Mouse (Mus musculus) cortical plate, adult 2 months (tissue): ENCODE measurements at regions not wholly inside any gene's neighbourhood (a gene's known extent, or its start where the extent isn't known, plus 50 kb on each side); places are given as distances from the start of the nearest gene placed in this dataset.

Source experiments
- H3K27ac ChIP-seq: fragments of 200-500 bp; 2 replicates; pipeline ENCODE4 v1.5.1; 2012; ENCODE audit warnings: low read length, control low read depth, inconsistent platforms; ENCODE audit not compliant: insufficient read depth
- H3K4me1 ChIP-seq: fragments of 200-500 bp; 2 replicates; pipeline ENCODE4 v1.6.1; 2011; ENCODE audit warnings: low read length; ENCODE audit not compliant: control insufficient read depth, insufficient read depth
- H3K4me3 ChIP-seq: fragments of 200-500 bp; 2 replicates; pipeline ENCODE4 v1.5.1; 2011; ENCODE audit warnings: mild to moderate bottlenecking, low read length, control low read depth; ENCODE audit not compliant: insufficient read depth
- CTCF ChIP-seq: fragments of 200-500 bp; IDR thresholded peaks from 2 replicates; pipeline ENCODE4 v1.5.1; 2011; ENCODE audit warnings: mild to moderate bottlenecking, control low read depth, low read length; ENCODE audit not compliant: insufficient read depth; ENCODE audit errors: extremely low read depth
- POLR2A ChIP-seq: fragments of 200-500 bp; IDR thresholded peaks from 2 replicates; pipeline ENCODE4 v1.6.1; 2011; ENCODE audit warnings: mild to moderate bottlenecking, low read length, control low read depth; ENCODE audit not compliant: insufficient read depth; ENCODE audit errors: extremely low read depth

- no peak overlapping the region for H3K4me3 ChIP-seq
- no peak for TF ChIP-seq POLR2A
- TF ChIP-seq CTCF, result no peak
- H3K4me1 ChIP-seq, result no peaks in the 10 kb centered on the region
- no peak overlapping the region for H3K27ac ChIP-seq
Observed at GRCm38 (mm10) chr9:34204479-34204878, 281.2 kb upstream of the Kirrel3 start.

GRCm38 (mm10) chr9:34231561-34231960 is 254.1 kb upstream of the Kirrel3 start:
- Histone ChIP-seq H3K4me1 (no peaks in the 10 kb centered on the region), H3K27ac (no peak overlapping the region), H3K4me3 (no peak overlapping the region)
- TF ChIP-seq POLR2A, result no peak
- TF ChIP-seq CTCF, result no peak

GRCm38 (mm10) chr9:34234734-34235133 is 251.0 kb upstream of the Kirrel3 start:
- Histone ChIP-seq H3K4me3 (no peak overlapping the region), H3K4me1 (no peaks in the 10 kb centered on the region), H3K27ac (no peak overlapping the region)
- no peak for TF ChIP-seq CTCF

- no peak overlapping the region for H3K4me3 ChIP-seq
- H3K4me1 ChIP-seq, result no peaks in the 10 kb centered on the region
- no peak for TF ChIP-seq CTCF
- TF ChIP-seq POLR2A, result no peak
- no peak overlapping the region for H3K27ac ChIP-seq
Observed at GRCm38 (mm10) chr9:34239531-34239930, 246.2 kb upstream of the Kirrel3 start.

GRCm38 (mm10) chr9:34243674-34244073 is 242.0 kb upstream of the Kirrel3 start:
- TF ChIP-seq POLR2A (no peak), CTCF (no peak)
- Histone ChIP-seq H3K27ac (no peak overlapping the region), H3K4me1 (no peaks in the 10 kb centered on the region), H3K4me3 (no peak overlapping the region)

- no peak overlapping the region for H3K4me3 ChIP-seq
- TF ChIP-seq POLR2A (no peak), CTCF (no peak)
Observed at GRCm38 (mm10) chr9:34244576-34244975, 241.1 kb upstream of the Kirrel3 start.

GRCm38 (mm10) chr9:34252796-34253195 is 232.9 kb upstream of the Kirrel3 start:
- H3K27ac ChIP-seq, result no peak overlapping the region
- H3K4me3 ChIP-seq, result no peak overlapping the region
- no peak for TF ChIP-seq POLR2A
- TF ChIP-seq CTCF, result no peak
- no peaks in the 10 kb centered on the region for H3K4me1 ChIP-seq

More at GRCm38 (mm10) chr9:34244576-34244975, 241.1 kb upstream of the Kirrel3 start:
- H3K27ac ChIP-seq, result no peak overlapping the region
- no peaks in the 10 kb centered on the region for H3K4me1 ChIP-seq

GRCm38 (mm10) chr9:34258492-34258891 is 227.2 kb upstream of the Kirrel3 start:
- Histone ChIP-seq H3K27ac (no peak overlapping the region), H3K4me3 (no peak overlapping the region), H3K4me1 (no peaks in the 10 kb centered on the region)
- TF ChIP-seq POLR2A (no peak), CTCF (no peak)

- TF ChIP-seq CTCF (no peak), POLR2A (no peak)
- Histone ChIP-seq H3K27ac (no peak overlapping the region), H3K4me3 (no peak overlapping the region), H3K4me1 (no peaks in the 10 kb centered on the region)
Observed at GRCm38 (mm10) chr9:34278068-34278467, 207.6 kb upstream of the Kirrel3 start.

- no peak overlapping the region for H3K4me3 ChIP-seq
- TF ChIP-seq POLR2A (no peak), CTCF (no peak)
- H3K4me1 ChIP-seq, result no peaks in the 10 kb centered on the region
- no peak overlapping the region for H3K27ac ChIP-seq
Observed at GRCm38 (mm10) chr9:34279386-34279785, 206.3 kb upstream of the Kirrel3 start.

GRCm38 (mm10) chr9:34279906-34280305 is 205.8 kb upstream of the Kirrel3 start:
- no peak overlapping the region for H3K4me3 ChIP-seq
- H3K4me1 ChIP-seq, result no peaks in the 10 kb centered on the region
- H3K27ac ChIP-seq, result no peak overlapping the region
- no peak for TF ChIP-seq CTCF
- TF ChIP-seq POLR2A, result no peak
